8 mouse cellular contexts compared by ENCODE assay signal in the genomic region with DNA sequence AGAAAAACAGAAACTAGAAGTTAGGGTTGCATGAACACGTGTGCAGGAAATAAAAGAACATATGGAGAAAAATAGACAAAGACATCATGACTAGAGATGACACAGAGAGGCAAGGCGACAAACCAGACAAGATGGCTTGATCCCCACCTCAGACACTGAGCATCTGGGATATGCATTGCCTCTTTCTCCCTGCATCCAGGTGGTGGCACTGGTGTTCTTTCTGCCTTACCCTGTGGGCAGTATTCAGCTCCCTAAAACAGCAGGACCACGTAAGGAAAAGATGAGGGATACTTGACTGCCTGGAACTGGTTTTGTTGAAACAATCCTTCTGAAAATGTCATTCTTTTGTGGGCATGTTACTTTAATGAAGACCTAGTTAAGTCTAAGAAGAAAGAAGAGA.
A peak's percentile ranks its signal among the peaks of the same experiment; 100 is the strongest.
DNase-seq lines count a peak whose midpoint lies in the region; ATAC-seq and TF ChIP-seq lines count a peak whose summit lies in the region.

No protein-coding gene starts in this region.

- TF ChIP-seq CTCF in kidney, postnatal 0 days (IDR thresholded peaks at IDR 0.05; ENCODE audit: low read depth) = peak; percentile 97

- H3K27ac ChIP-seq in heart, embryonic 10.5 days = no peak overlapping the region
- no peak overlapping the region for H3K27ac ChIP-seq in kidney, postnatal 0 days
- H3K27ac ChIP-seq in limb, embryonic 14.5 days (replicated peaks; ENCODE audit: low read depth, low read length) = no peak overlapping the region

- intact Hi-C loops in gastrocnemius, postnatal 14 days (cut with DNase I; ENCODE audit: low total_unique reads) = loop anchor here (5.0 kb wide), 2 partner anchors 154 to 214 kb away; a partner anchor contains a TSS

- WGBS in heart, embryonic 10.5 days = 15% methylated on average over 3 of the region's 3 CpGs
- WGBS in kidney, postnatal 0 days = 15% methylated on average over 3 of the region's 3 CpGs
- 19% methylated on average over 3 of the region's 3 CpGs for WGBS in limb, embryonic 14.5 days

- no peaks in the 10 kb centered on the region for H3K36me3 ChIP-seq in heart, embryonic 10.5 days
- no peaks in the 10 kb centered on the region for H3K36me3 ChIP-seq in kidney, postnatal 0 days (ENCODE audit: insufficient read depth, low read length)
- no peaks in the 10 kb centered on the region for H3K36me3 ChIP-seq in limb, embryonic 14.5 days (ENCODE audit: control insufficient read depth, insufficient read depth, low read length)

- peak; percentile 69 to 75 for DNase-seq in heart, adult 18-20 months
- DNase-seq in heart, embryonic 10.5 days (ENCODE audit: low spot score) = no peak
- DNase-seq in adrenal gland, postnatal 10 days = peak; percentile 71
- DNase-seq in gastrocnemius, postnatal 14 days = peak; percentile 43
- peak; percentile 85 for DNase-seq in kidney, postnatal 0 days (ENCODE audit: low spot score)
- DNase-seq in limb, embryonic 14.5 days (ENCODE audit: low spot score) = peak; percentile 56
- peak; percentile 28 to 40 for DNase-seq in right cerebral cortex, postnatal 36 days (ENCODE audit: low spot score in 2 of 2)
- DNase-seq in thymus, postnatal 4 days = no peak

- no peak for ATAC-seq in kidney, postnatal 0 days (replicated peaks; ENCODE audit: low FRiP score, low read depth)
- no peak for ATAC-seq in limb, embryonic 14.5 days (ENCODE audit: low FRiP score, low read depth)

- no peak overlapping the region for H3K4me3 ChIP-seq in heart, embryonic 10.5 days
- H3K4me3 ChIP-seq in kidney, postnatal 0 days (replicated peaks; ENCODE audit: low read depth, low read length) = no peak overlapping the region
- H3K4me3 ChIP-seq in limb, embryonic 14.5 days (replicated peaks; ENCODE audit: low read length) = no peak overlapping the region

- TF ChIP-seq POLR2A in limb, embryonic 14.5 days (IDR thresholded peaks at IDR 0.05; ENCODE audit: borderline replicate concordance, extremely low read depth, insufficient read depth, insufficient read length) = no peak

- no peaks in the 10 kb centered on the region for H3K27me3 ChIP-seq in heart, embryonic 10.5 days (ENCODE audit: insufficient read depth, poor library complexity, severe bottlenecking)
- no peaks in the 10 kb centered on the region for H3K27me3 ChIP-seq in kidney, postnatal 0 days (ENCODE audit: insufficient read depth, low read length)
- H3K27me3 ChIP-seq in limb, embryonic 14.5 days (ENCODE audit: control insufficient read depth, insufficient read depth, low read length) = no peaks in the 10 kb centered on the region

- H3K9ac ChIP-seq in kidney, postnatal 0 days (ENCODE audit: low read depth, low read length) = no peak overlapping the region
- no peak overlapping the region for H3K9ac ChIP-seq in limb, embryonic 14.5 days (ENCODE audit: low read depth, low read length, severe bottlenecking)

- H3K9me3 ChIP-seq in heart, embryonic 10.5 days = no peaks in the 10 kb centered on the region
- H3K9me3 ChIP-seq in kidney, postnatal 0 days (replicated peaks; ENCODE audit: low read length) = no peaks in the 10 kb centered on the region
- no peaks in the 10 kb centered on the region for H3K9me3 ChIP-seq in limb, embryonic 14.5 days (ENCODE audit: control insufficient read depth, low read length)

- no peaks in the 10 kb centered on the region for H3K4me1 ChIP-seq in heart, embryonic 10.5 days
- no peaks in the 10 kb centered on the region for H3K4me1 ChIP-seq in kidney, postnatal 0 days (replicated peaks; ENCODE audit: insufficient read depth, low read length)
- no peaks in the 10 kb centered on the region for H3K4me1 ChIP-seq in limb, embryonic 14.5 days (ENCODE audit: control insufficient read depth, insufficient read depth, low read length)

- H3K4me2 ChIP-seq in kidney, postnatal 0 days (ENCODE audit: low read length) = no peak overlapping the region
- no peak overlapping the region for H3K4me2 ChIP-seq in limb, embryonic 14.5 days (replicated peaks; ENCODE audit: low read depth, low read length, severe bottlenecking)

Comparison
In these comparisons a context has a peak if more than half of its experiments do, and no peak if none do; other contexts are left out.
1. DNase-seq: peak in heart, adult 18-20 months (2 of 2), adrenal gland, postnatal 10 days (single experiment), gastrocnemius, postnatal 14 days (single experiment), kidney, postnatal 0 days (single experiment), limb, embryonic 14.5 days (single experiment) and right cerebral cortex, postnatal 36 days (2 of 2); none in heart, embryonic 10.5 days (single experiment) and thymus, postnatal 4 days (single experiment).